In the genomic region with DNA sequence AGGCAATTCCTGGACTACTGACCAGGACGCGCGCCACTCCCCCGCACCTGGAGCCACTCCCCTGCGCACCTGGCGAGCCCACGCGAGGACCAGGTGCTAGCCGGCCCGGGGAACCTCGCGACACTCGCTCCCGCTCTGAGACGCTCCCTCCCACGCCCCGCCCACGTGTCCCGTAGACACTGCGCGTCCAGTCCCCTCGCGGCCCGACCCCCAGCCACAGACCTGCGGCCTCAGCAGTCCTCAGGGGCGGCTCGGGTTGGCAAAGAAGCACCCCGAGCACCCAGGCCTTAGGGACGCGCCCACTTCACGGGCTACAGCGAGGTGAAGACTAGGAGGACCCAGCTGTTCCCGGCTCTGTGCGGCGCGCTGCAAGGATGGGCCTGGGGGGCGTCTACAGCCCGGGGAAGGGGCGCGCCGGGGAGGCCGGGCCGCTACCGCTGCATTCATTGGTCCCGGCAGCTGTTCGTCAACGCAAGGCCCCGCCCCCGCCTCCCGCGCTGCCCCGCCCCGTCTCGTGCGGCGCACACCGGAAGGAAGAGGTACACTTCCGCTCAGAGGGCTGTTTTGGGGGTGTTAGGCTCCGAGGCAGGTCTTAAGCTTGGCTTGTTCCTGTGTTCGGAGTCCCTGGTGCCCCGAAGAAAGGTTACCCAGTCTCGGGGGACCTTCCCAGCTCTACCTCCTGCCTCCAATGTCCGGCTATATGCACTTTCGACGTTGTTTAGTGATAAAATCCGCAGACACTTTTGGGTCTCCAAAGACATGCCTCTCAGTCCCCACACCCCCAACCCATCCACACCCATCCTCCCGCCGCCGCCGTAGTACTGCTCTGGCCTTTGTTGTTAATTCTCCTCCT, we compare ENCODE assay signal across 9 mouse cellular contexts. TPM values are rescaled to one million over a fixed set of nuclear protein-coding genes. Genes with fewer than 3 reads are reported as not detected.
DNase-seq lines count a peak whose midpoint lies in the region; ATAC-seq and TF ChIP-seq lines count a peak whose summit lies in the region.
"Had no signal": no experiment of that assay in that cellular context is flagged by ENCODE, and none has a peak within 500 bp of the region (broad histone marks: within the 10 kb centered on the region; RNA-seq: fewer than 3 reads in every experiment).

A gene (minus strand): TSS at position 422 of the 853 bp plus-strand sequence.

- peak within 1 kb of the TSS; percentile 35 for H3K27ac ChIP-seq in brown adipose tissue, adult 24 weeks (replicated peaks; ENCODE audit: low read depth, low read length)
- peak within 1 kb of the TSS; percentile 59 for H3K27ac ChIP-seq in heart, embryonic 13.5 days (replicated peaks)
- peak within 1 kb of the TSS; percentile 70 for H3K27ac ChIP-seq in kidney, postnatal 0 days
- H3K27ac ChIP-seq in liver, embryonic 12.5 days: peak within 1 kb of the TSS; percentile 21; the same call in 1 of the 2 replicates
- H3K27ac ChIP-seq in stomach, embryonic 14.5 days (ENCODE audit: low read length): peak within 1 kb of the TSS; percentile 39; the same call in 1 of the 2 replicates
- H3K27ac ChIP-seq: macrophage had no signal

- H3K4me3 ChIP-seq in brown adipose tissue, adult 24 weeks (ENCODE audit: insufficient read depth, low read depth, low read length): peak within 1 kb of the TSS; percentile 85
- H3K4me3 ChIP-seq in heart, embryonic 13.5 days: peak within 1 kb of the TSS; percentile 94
- peak within 1 kb of the TSS; percentile 83 for H3K4me3 ChIP-seq in kidney, postnatal 0 days (replicated peaks; ENCODE audit: low read depth, low read length)
- H3K4me3 ChIP-seq in liver, embryonic 12.5 days: peak within 1 kb of the TSS; percentile 79
- peak within 1 kb of the TSS; percentile 93 for H3K4me3 ChIP-seq in stomach, embryonic 14.5 days (ENCODE audit: low read depth, low read length)

- under 1% methylated on average over 70 of the region's 70 CpGs for WGBS in heart, embryonic 13.5 days
- WGBS in kidney, postnatal 0 days: under 1% methylated on average over 66 of the region's 70 CpGs
- under 1% methylated on average over 70 of the region's 70 CpGs for WGBS in liver, embryonic 12.5 days (ENCODE audit: insufficient replicate concordance)
- WGBS in stomach, embryonic 14.5 days: 1% methylated on average over 60 of the region's 70 CpGs

- no peaks in the 10 kb centered on the region for H3K27me3 ChIP-seq in heart, embryonic 13.5 days (replicated peaks)
- H3K27me3 ChIP-seq in kidney, postnatal 0 days (ENCODE audit: insufficient read depth, low read length): no peaks in the 10 kb centered on the region
- no peaks in the 10 kb centered on the region for H3K27me3 ChIP-seq in liver, embryonic 12.5 days (replicated peaks)
- no peaks in the 10 kb centered on the region for H3K27me3 ChIP-seq in stomach, embryonic 14.5 days (ENCODE audit: control insufficient read depth, insufficient read depth, low read length)

- no peak for TF ChIP-seq CTCF in kidney, postnatal 0 days (IDR thresholded peaks at IDR 0.05; ENCODE audit: low read depth)

- H3K36me3 ChIP-seq in heart, embryonic 13.5 days: peaks cover 15% of the 10 kb centered on the region
- H3K36me3 ChIP-seq in kidney, postnatal 0 days (ENCODE audit: insufficient read depth, low read length): peaks cover 8% of the 10 kb centered on the region; the same call in 1 of the 2 replicates
- H3K36me3 ChIP-seq in liver, embryonic 12.5 days: peaks cover 14% of the 10 kb centered on the region; the same call in 1 of the 2 replicates
- H3K36me3 ChIP-seq in stomach, embryonic 14.5 days (ENCODE audit: control insufficient read depth, insufficient read depth, low read length): peaks cover 11% of the 10 kb centered on the region; the same call in 1 of the 2 replicates

- peak; percentile 94 for ATAC-seq in CD4-positive, CD25-positive, alpha-beta regulatory T cell, adult 4 months
- peak; percentile 86 for ATAC-seq in erythroid progenitor cell, adult 5-6 weeks (replicated peaks; ENCODE audit: low FRiP score, poor library complexity, severe bottlenecking)
- peak; percentile 89 for ATAC-seq in heart, embryonic 13.5 days (ENCODE audit: extremely low read depth, insufficient number of reproducible peaks, low FRiP score, low TSS enrichment)
- peak; percentile 93 for ATAC-seq in kidney, postnatal 0 days (replicated peaks; ENCODE audit: low FRiP score, low read depth)
- peak; percentile 92 for ATAC-seq in liver, embryonic 12.5 days
- ATAC-seq in stomach, embryonic 14.5 days (ENCODE audit: insufficient number of reproducible peaks, insufficient read depth, low FRiP score, low read depth): peak; percentile 98

- no peaks in the 10 kb centered on the region for H3K9me3 ChIP-seq in heart, embryonic 13.5 days
- H3K9me3 ChIP-seq in kidney, postnatal 0 days (replicated peaks; ENCODE audit: low read length): no peaks in the 10 kb centered on the region; the same call in 1 of the 2 replicates
- H3K9me3 ChIP-seq in liver, embryonic 12.5 days (replicated peaks): no peaks in the 10 kb centered on the region
- no peaks in the 10 kb centered on the region for H3K9me3 ChIP-seq in stomach, embryonic 14.5 days (ENCODE audit: control insufficient read depth, low read depth, low read length)

- peak within 1 kb of the TSS; percentile 100 for H3K4me2 ChIP-seq in heart, embryonic 13.5 days
- peak within 1 kb of the TSS; percentile 100 for H3K4me2 ChIP-seq in kidney, postnatal 0 days (ENCODE audit: low read length)
- H3K4me2 ChIP-seq in liver, embryonic 12.5 days: peak within 1 kb of the TSS; percentile 98
- H3K4me2 ChIP-seq in stomach, embryonic 14.5 days (replicated peaks; ENCODE audit: low read depth, low read length): peak within 1 kb of the TSS; percentile 95

- H3K9ac ChIP-seq in heart, embryonic 13.5 days: peak within 1 kb of the TSS; percentile 86
- peak within 1 kb of the TSS; percentile 79 for H3K9ac ChIP-seq in kidney, postnatal 0 days (ENCODE audit: low read depth, low read length)
- peak within 1 kb of the TSS; percentile 71 for H3K9ac ChIP-seq in liver, embryonic 12.5 days
- H3K9ac ChIP-seq in stomach, embryonic 14.5 days (replicated peaks; ENCODE audit: low read depth, low read length): peak within 1 kb of the TSS; percentile 51

- DNase-seq in kidney, postnatal 0 days (ENCODE audit: low spot score): peak; percentile 87
- peak; percentile 90 to 92 for DNase-seq in natural killer cell, adult 2 months (ENCODE audit: low spot score in 2 of 2)

- H3K4me1 ChIP-seq in brown adipose tissue, adult 24 weeks (ENCODE audit: control insufficient read depth, insufficient read depth, insufficient read length, low read length): no peaks in the 10 kb centered on the region; the same call in 1 of the 2 replicates
- H3K4me1 ChIP-seq in heart, embryonic 13.5 days: peaks cover 13% of the 10 kb centered on the region
- H3K4me1 ChIP-seq in kidney, postnatal 0 days (replicated peaks; ENCODE audit: insufficient read depth, low read length): no peaks in the 10 kb centered on the region
- peaks cover 17% of the 10 kb centered on the region for H3K4me1 ChIP-seq in liver, embryonic 12.5 days
- peaks cover 6% of the 10 kb centered on the region for H3K4me1 ChIP-seq in stomach, embryonic 14.5 days (ENCODE audit: control insufficient read depth, insufficient read depth, low read length)

RNA-seq across cellular contexts. Expression of the gene that starts here (rescaled TPM):
- 10 to 100 TPM; 23.9 to 30.0 TPM for polyA plus RNA-seq in CD4-positive, CD25-positive, alpha-beta regulatory T cell, adult 4 months (2017; shearing (Covaris generic))
- 0.75 and 1.5 TPM in 2 replicates for polyA plus RNA-seq in brown adipose tissue, adult 24 weeks (2012; ENCODE audit: insufficient read depth, insufficient read length, missing spikeins)
- 4.2 and 5.0 TPM in 2 replicates for total RNA-seq in erythroid progenitor cell, adult 5-6 weeks (2015; ENCODE audit: low replicate concordance)
- total RNA-seq in erythroid progenitor cell, adult 5-6 weeks (2017; ENCODE audit: low replicate concordance): 1.0 and 12.7 TPM in 2 replicates
- polyA plus RNA-seq in heart, embryonic 13.5 days (2015; fragmentation: Nextera tagmentation; extraction: Ambion mirVana): 11.2 and 14.3 TPM in 2 replicates
- 21.3 and 23.9 TPM in 2 replicates for polyA plus RNA-seq in kidney, postnatal 0 days (2015; fragmentation: Nextera tagmentation; extraction: Ambion mirVana)
- 9.0 and 12.5 TPM in 2 replicates for polyA plus RNA-seq in liver, embryonic 12.5 days (2016; fragmentation: Nextera tagmentation; extraction: Ambion mirVana)
- 27.8 and 30.2 TPM in 2 replicates for polyA plus RNA-seq in stomach, embryonic 14.5 days (2014; fragmentation: Nextera tagmentation; extraction: Ambion mirVana)

Comparison
In these comparisons a context has a peak if more than half of its experiments do, and no peak if none do; other contexts are left out.
1. Peak in every context shown above with its lines: DNase-seq, ATAC-seq, H3K4me3 ChIP-seq and H3K27ac ChIP-seq.